Mouse (Mus musculus): ENCODE measurements around the gene Nt5c. TPM values are rescaled to one million over a fixed set of nuclear protein-coding genes. Genes with fewer than 3 reads are reported as not detected.

The Nt5c gene
- total and polyA plus RNA-seq, 2 experiments, result 32.6 to 39.2 TPM

GRCm38 (mm10) chr11:115490441-115491355, 964 bp downstream of the Nt5c start:
- 37% methylated on average over 25 of the region's 25 CpGs for WGBS

GRCm38 (mm10) chr11:115488551-115489104, 3.0 kb downstream of the Nt5c start:
- 94% methylated on average over 19 of the region's 19 CpGs for WGBS
- no peak for DNase-seq (ENCODE audit: extremely low read depth, low read depth, low spot score)

More at GRCm38 (mm10) chr11:115490441-115491355, 964 bp downstream of the Nt5c start:
- Histone ChIP-seq H3K9ac (ENCODE audit: low read depth, low read length) (peak overlapping the region; percentile 33; the same call in 1 of the 2 replicates), H3K36me3 (ENCODE audit: control insufficient read depth, insufficient read depth, low read length) (no peaks in the 10 kb centered on the region), H3K79me2 (ENCODE audit: control insufficient read depth, insufficient read depth, low read length) (no peaks in the 10 kb centered on the region), H3K4me3 (ENCODE audit: insufficient read depth, low read depth, low read length) (peak overlapping the region; percentile 23; the same call in 1 of the 2 replicates), H3K27ac (replicated peaks; ENCODE audit: insufficient read depth, low read depth, low read length) (no peak overlapping the region), H3K27me3 (ENCODE audit: control insufficient read depth, insufficient read depth, low read length) (no peaks in the 10 kb centered on the region), H3K4me1 (ENCODE audit: control insufficient read depth, insufficient read depth, low read length) (no peaks in the 10 kb centered on the region)
- TF ChIP-seq CTCF (IDR thresholded peaks at IDR 0.05; ENCODE audit: low read depth, low read length), result no peak
- TF ChIP-seq POLR2A (IDR thresholded peaks at IDR 0.05; ENCODE audit: extremely low read depth, insufficient read depth, low read length), result no peak
- no peak for DNase-seq (ENCODE audit: extremely low read depth, low read depth, low spot score)

GRCm38 (mm10) chr11:115485155-115485554, 6.5 kb downstream of the Nt5c start:
- no peak for TF ChIP-seq CTCF (IDR thresholded peaks at IDR 0.05; ENCODE audit: low read depth, low read length)
- Histone ChIP-seq H3K36me3 (ENCODE audit: control insufficient read depth, insufficient read depth, low read length) (no peaks in the 10 kb centered on the region), H3K9ac (ENCODE audit: low read depth, low read length) (no peak overlapping the region), H3K27me3 (ENCODE audit: control insufficient read depth, insufficient read depth, low read length) (no peaks in the 10 kb centered on the region), H3K79me2 (ENCODE audit: control insufficient read depth, insufficient read depth, low read length) (no peaks in the 10 kb centered on the region; the same call in 1 of the 2 replicates), H3K4me1 (ENCODE audit: control insufficient read depth, insufficient read depth, low read length) (no peaks in the 10 kb centered on the region), H3K27ac (replicated peaks; ENCODE audit: insufficient read depth, low read depth, low read length) (no peak overlapping the region), H3K4me3 (ENCODE audit: insufficient read depth, low read depth, low read length) (no peak overlapping the region)
- DNase-seq (ENCODE audit: extremely low read depth, low read depth, low spot score), result no peak
- 92% methylated on average over 12 of the region's 12 CpGs for WGBS

More at GRCm38 (mm10) chr11:115488551-115489104, 3.0 kb downstream of the Nt5c start:
- Histone ChIP-seq H3K27me3 (ENCODE audit: control insufficient read depth, insufficient read depth, low read length) (no peaks in the 10 kb centered on the region), H3K4me1 (ENCODE audit: control insufficient read depth, insufficient read depth, low read length) (no peaks in the 10 kb centered on the region), H3K4me3 (ENCODE audit: insufficient read depth, low read depth, low read length) (no peak overlapping the region), H3K9ac (ENCODE audit: low read depth, low read length) (no peak overlapping the region), H3K79me2 (ENCODE audit: control insufficient read depth, insufficient read depth, low read length) (no peaks in the 10 kb centered on the region; the same call in 1 of the 2 replicates), H3K27ac (replicated peaks; ENCODE audit: insufficient read depth, low read depth, low read length) (no peak overlapping the region), H3K36me3 (ENCODE audit: control insufficient read depth, insufficient read depth, low read length) (no peaks in the 10 kb centered on the region)
- no peak for TF ChIP-seq POLR2A (IDR thresholded peaks at IDR 0.05; ENCODE audit: extremely low read depth, insufficient read depth, low read length)
- no peak for TF ChIP-seq CTCF (IDR thresholded peaks at IDR 0.05; ENCODE audit: low read depth, low read length)

- Histone ChIP-seq H3K79me2 (ENCODE audit: control insufficient read depth, insufficient read depth, low read length) (no peaks in the 10 kb centered on the region; the same call in 1 of the 2 replicates), H3K4me3 (ENCODE audit: insufficient read depth, low read depth, low read length) (no peak overlapping the region), H3K27me3 (ENCODE audit: control insufficient read depth, insufficient read depth, low read length) (no peaks in the 10 kb centered on the region), H3K9ac (ENCODE audit: low read depth, low read length) (no peak overlapping the region), H3K27ac (replicated peaks; ENCODE audit: insufficient read depth, low read depth, low read length) (no peak overlapping the region), H3K36me3 (ENCODE audit: control insufficient read depth, insufficient read depth, low read length) (no peaks in the 10 kb centered on the region), H3K4me1 (ENCODE audit: control insufficient read depth, insufficient read depth, low read length) (no peaks in the 10 kb centered on the region)
- 18% methylated on average over 6 of the region's 6 CpGs for WGBS
- TF ChIP-seq POLR2A (IDR thresholded peaks at IDR 0.05; ENCODE audit: extremely low read depth, insufficient read depth, low read length) (no peak), CTCF (IDR thresholded peaks at IDR 0.05; ENCODE audit: low read depth, low read length) (peak; percentile 82)
- peak; percentile 49 for DNase-seq (ENCODE audit: extremely low read depth, low read depth, low spot score)
These were observed 7.9 kb downstream of the Nt5c start for GRCm38 (mm10) chr11:115483726-115484125.

GRCm38 (mm10) chr11:115483278-115483677, 8.4 kb downstream of the Nt5c start:
- no peak overlapping the region for H3K9ac ChIP-seq (ENCODE audit: low read depth, low read length)
- no peaks in the 10 kb centered on the region; the same call in 1 of the 2 replicates for H3K79me2 ChIP-seq (ENCODE audit: control insufficient read depth, insufficient read depth, low read length)
- no peaks in the 10 kb centered on the region for H3K4me1 ChIP-seq (ENCODE audit: control insufficient read depth, insufficient read depth, low read length)
- no peak overlapping the region for H3K27ac ChIP-seq (replicated peaks; ENCODE audit: insufficient read depth, low read depth, low read length)
- H3K4me3 ChIP-seq (ENCODE audit: insufficient read depth, low read depth, low read length), result no peak overlapping the region
- H3K36me3 ChIP-seq (ENCODE audit: control insufficient read depth, insufficient read depth, low read length), result no peaks in the 10 kb centered on the region
- TF ChIP-seq CTCF (IDR thresholded peaks at IDR 0.05; ENCODE audit: low read depth, low read length) (no peak), POLR2A (IDR thresholded peaks at IDR 0.05; ENCODE audit: extremely low read depth, insufficient read depth, low read length) (no peak)
- H3K27me3 ChIP-seq (ENCODE audit: control insufficient read depth, insufficient read depth, low read length), result no peaks in the 10 kb centered on the region
- DNase-seq (ENCODE audit: extremely low read depth, low read depth, low spot score), result no peak
- 81% methylated on average over 11 of the region's 11 CpGs for WGBS
